Mouse (Mus musculus): ENCODE data around the gene C1qtnf3. TPM values are rescaled to one million over a fixed set of nuclear protein-coding genes. Genes with fewer than 3 reads are reported as not detected.

Gene C1qtnf3
- total and polyA plus RNA-seq, 2 experiments, result 0.05 TPM; not detected in 1

- H3K4me1 ChIP-seq (ENCODE audit: control insufficient read depth, insufficient read depth, low read length), result peaks cover 23% of the 10 kb centered on the region
- H3K9ac ChIP-seq (ENCODE audit: low read depth, low read length), result peak overlapping the region; percentile 45
- peak overlapping the region; percentile 92 for H3K27ac ChIP-seq (replicated peaks; ENCODE audit: insufficient read depth, low read depth, low read length)
- TF ChIP-seq CTCF (IDR thresholded peaks at IDR 0.05; ENCODE audit: low read depth, low read length) (no peak), POLR2A (IDR thresholded peaks at IDR 0.05; ENCODE audit: extremely low read depth, insufficient read depth, low read length) (no peak)
- no peaks in the 10 kb centered on the region for H3K36me3 ChIP-seq (ENCODE audit: control insufficient read depth, insufficient read depth, low read length)
- DNase-seq (ENCODE audit: extremely low read depth, low read depth, low spot score), result peak; percentile 98
- WGBS, result 27% methylated on average over 15 of the region's 15 CpGs
- H3K4me3 ChIP-seq (ENCODE audit: insufficient read depth, low read depth, low read length), result no peak overlapping the region; the same call in 1 of the 2 replicates
- H3K27me3 ChIP-seq (ENCODE audit: control insufficient read depth, insufficient read depth, low read length), result no peaks in the 10 kb centered on the region
- H3K79me2 ChIP-seq (ENCODE audit: control insufficient read depth, insufficient read depth, low read length), result no peaks in the 10 kb centered on the region
Observed at GRCm38 (mm10) chr15:10959277-10960026, 7.3 kb downstream of the C1qtnf3 start.

GRCm38 (mm10) chr15:10960267-10960666, 8.1 kb downstream of the C1qtnf3 start:
- H3K27me3 ChIP-seq (ENCODE audit: control insufficient read depth, insufficient read depth, low read length), result no peaks in the 10 kb centered on the region
- TF ChIP-seq CTCF (IDR thresholded peaks at IDR 0.05; ENCODE audit: low read depth, low read length) (no peak), POLR2A (IDR thresholded peaks at IDR 0.05; ENCODE audit: extremely low read depth, insufficient read depth, low read length) (no peak)
- H3K79me2 ChIP-seq (ENCODE audit: control insufficient read depth, insufficient read depth, low read length), result no peaks in the 10 kb centered on the region
- WGBS, result 60% methylated on average over 5 of the region's 5 CpGs
- peak overlapping the region; percentile 90 for H3K27ac ChIP-seq (replicated peaks; ENCODE audit: insufficient read depth, low read depth, low read length)
- H3K36me3 ChIP-seq (ENCODE audit: control insufficient read depth, insufficient read depth, low read length), result no peaks in the 10 kb centered on the region
- H3K4me3 ChIP-seq (ENCODE audit: insufficient read depth, low read depth, low read length), result no peak overlapping the region
- H3K4me1 ChIP-seq (ENCODE audit: control insufficient read depth, insufficient read depth, low read length), result peaks cover 19% of the 10 kb centered on the region
- peak; percentile 60 for DNase-seq (ENCODE audit: extremely low read depth, low read depth, low spot score)
- no peak overlapping the region for H3K9ac ChIP-seq (ENCODE audit: low read depth, low read length)

- TF ChIP-seq POLR2A (IDR thresholded peaks at IDR 0.05; ENCODE audit: extremely low read depth, insufficient read depth, low read length) (no peak), CTCF (IDR thresholded peaks at IDR 0.05; ENCODE audit: low read depth, low read length) (no peak)
- Histone ChIP-seq H3K27ac (replicated peaks; ENCODE audit: insufficient read depth, low read depth, low read length) (no peak overlapping the region), H3K36me3 (ENCODE audit: control insufficient read depth, insufficient read depth, low read length) (no peaks in the 10 kb centered on the region), H3K9ac (ENCODE audit: low read depth, low read length) (no peak overlapping the region), H3K4me3 (ENCODE audit: insufficient read depth, low read depth, low read length) (no peak overlapping the region), H3K27me3 (ENCODE audit: control insufficient read depth, insufficient read depth, low read length) (no peaks in the 10 kb centered on the region), H3K4me1 (ENCODE audit: control insufficient read depth, insufficient read depth, low read length) (peaks cover 16% of the 10 kb centered on the region), H3K79me2 (ENCODE audit: control insufficient read depth, insufficient read depth, low read length) (no peaks in the 10 kb centered on the region)
- peak; percentile 61 for DNase-seq (ENCODE audit: extremely low read depth, low read depth, low spot score)
- 21% methylated on average over 2 of the region's 2 CpGs for WGBS
Observed at GRCm38 (mm10) chr15:10962601-10963000, 10.5 kb downstream of the C1qtnf3 start.

GRCm38 (mm10) chr15:10969439-10969838, 17.3 kb downstream of the C1qtnf3 start:
- Histone ChIP-seq H3K27me3 (ENCODE audit: control insufficient read depth, insufficient read depth, low read length) (no peaks in the 10 kb centered on the region), H3K4me3 (ENCODE audit: insufficient read depth, low read depth, low read length) (no peak overlapping the region), H3K9ac (ENCODE audit: low read depth, low read length) (no peak overlapping the region), H3K79me2 (ENCODE audit: control insufficient read depth, insufficient read depth, low read length) (no peaks in the 10 kb centered on the region), H3K4me1 (ENCODE audit: control insufficient read depth, insufficient read depth, low read length) (no peaks in the 10 kb centered on the region), H3K36me3 (ENCODE audit: control insufficient read depth, insufficient read depth, low read length) (no peaks in the 10 kb centered on the region), H3K27ac (replicated peaks; ENCODE audit: insufficient read depth, low read depth, low read length) (no peak overlapping the region)
- no peak for DNase-seq (ENCODE audit: extremely low read depth, low read depth, low spot score)
- no peak for TF ChIP-seq CTCF (IDR thresholded peaks at IDR 0.05; ENCODE audit: low read depth, low read length)
- no peak for TF ChIP-seq POLR2A (IDR thresholded peaks at IDR 0.05; ENCODE audit: extremely low read depth, insufficient read depth, low read length)
- WGBS, result 86% methylated on average over 3 of the region's 3 CpGs

- Histone ChIP-seq H3K36me3 (ENCODE audit: control insufficient read depth, insufficient read depth, low read length) (no peaks in the 10 kb centered on the region), H3K27me3 (ENCODE audit: control insufficient read depth, insufficient read depth, low read length) (no peaks in the 10 kb centered on the region), H3K9ac (ENCODE audit: low read depth, low read length) (no peak overlapping the region), H3K79me2 (ENCODE audit: control insufficient read depth, insufficient read depth, low read length) (no peaks in the 10 kb centered on the region), H3K4me3 (ENCODE audit: insufficient read depth, low read depth, low read length) (no peak overlapping the region), H3K27ac (replicated peaks; ENCODE audit: insufficient read depth, low read depth, low read length) (no peak overlapping the region), H3K4me1 (ENCODE audit: control insufficient read depth, insufficient read depth, low read length) (no peaks in the 10 kb centered on the region)
- DNase-seq (ENCODE audit: extremely low read depth, low read depth, low spot score), result no peak
- WGBS, result 80% methylated on average over 5 of the region's 5 CpGs
- no peak for TF ChIP-seq CTCF (IDR thresholded peaks at IDR 0.05; ENCODE audit: low read depth, low read length)
- TF ChIP-seq POLR2A (IDR thresholded peaks at IDR 0.05; ENCODE audit: extremely low read depth, insufficient read depth, low read length), result no peak
Observed at GRCm38 (mm10) chr15:10970777-10971176, 18.6 kb downstream of the C1qtnf3 start.

GRCm38 (mm10) chr15:10977151-10977550, 25.0 kb downstream of the C1qtnf3 start:
- Histone ChIP-seq H3K27me3 (ENCODE audit: control insufficient read depth, insufficient read depth, low read length) (no peaks in the 10 kb centered on the region), H3K27ac (replicated peaks; ENCODE audit: insufficient read depth, low read depth, low read length) (no peak overlapping the region), H3K4me3 (ENCODE audit: insufficient read depth, low read depth, low read length) (no peak overlapping the region), H3K9ac (ENCODE audit: low read depth, low read length) (no peak overlapping the region), H3K36me3 (ENCODE audit: control insufficient read depth, insufficient read depth, low read length) (no peaks in the 10 kb centered on the region), H3K4me1 (ENCODE audit: control insufficient read depth, insufficient read depth, low read length) (no peaks in the 10 kb centered on the region), H3K79me2 (ENCODE audit: control insufficient read depth, insufficient read depth, low read length) (no peaks in the 10 kb centered on the region)
- DNase-seq (ENCODE audit: extremely low read depth, low read depth, low spot score), result no peak
- TF ChIP-seq POLR2A (IDR thresholded peaks at IDR 0.05; ENCODE audit: extremely low read depth, insufficient read depth, low read length) (no peak), CTCF (IDR thresholded peaks at IDR 0.05; ENCODE audit: low read depth, low read length) (no peak)
